Mouse (Mus musculus) midbrain, embryonic 10.5 days (tissue): ENCODE results near the gene Mbtps2. TPM values are rescaled to one million over a fixed set of nuclear protein-coding genes. Genes with fewer than 3 reads are reported as not detected.

Experiments used
- DNase-seq: peaks from one replicate; pipeline ENCODE4 v3.0.0-alpha.2; 2017; ENCODE audit warnings: low spot score
- H3K27ac ChIP-seq: fragments of 300-500 bp; sonication (generic); replicated peaks from 2 replicates; pipeline ENCODE4 v1.5.1; 2016; ENCODE audit warnings: mild to moderate bottlenecking
- H3K27me3 ChIP-seq: fragments of 300-500 bp; sonication (generic); 2 replicates; pipeline ENCODE4 v1.6.1; 2016; ENCODE audit warnings: low read depth, mild to moderate bottlenecking; ENCODE audit not compliant: poor library complexity, severe bottlenecking
- H3K36me3 ChIP-seq: fragments of 300-500 bp; sonication (generic); 2 replicates; pipeline ENCODE4 v1.6.1; 2016; ENCODE audit warnings: mild to moderate bottlenecking, moderate library complexity
- H3K4me1 ChIP-seq: fragments of 300-500 bp; sonication (generic); 2 replicates; pipeline ENCODE4 v1.6.1; 2016
- H3K4me3 ChIP-seq: fragments of 300-500 bp; sonication (generic); 2 replicates; pipeline ENCODE4 v1.5.1; 2016; ENCODE audit warnings: mild to moderate bottlenecking, moderate library complexity
- H3K9me3 ChIP-seq: fragments of 300-500 bp; sonication (generic); replicated peaks from 2 replicates; pipeline ENCODE4 v1.6.1; 2016; ENCODE audit warnings: mild to moderate bottlenecking
- WGBS: fragments of 180-500 bp; shearing (Covaris S2); methylation state at CpG from one replicate; pipeline ENCODE4 v1.1.7; 2016; 5-methylcytosine and 5-hydroxymethylcytosine counted together
- polyA plus RNA-seq: library from polyadenylated mRNA; unstranded; fragments of >200 nt; fragmentation: Nextera tagmentation; extraction: Ambion mirVana; gene quantifications from 2 replicates; pipeline ENCODE4 v1.2.1, GENCODE M21; 2016

Mbtps2 gene
- polyA plus RNA-seq, 1 experiment from 2014 or later = 17.2 TPM

DNA sequence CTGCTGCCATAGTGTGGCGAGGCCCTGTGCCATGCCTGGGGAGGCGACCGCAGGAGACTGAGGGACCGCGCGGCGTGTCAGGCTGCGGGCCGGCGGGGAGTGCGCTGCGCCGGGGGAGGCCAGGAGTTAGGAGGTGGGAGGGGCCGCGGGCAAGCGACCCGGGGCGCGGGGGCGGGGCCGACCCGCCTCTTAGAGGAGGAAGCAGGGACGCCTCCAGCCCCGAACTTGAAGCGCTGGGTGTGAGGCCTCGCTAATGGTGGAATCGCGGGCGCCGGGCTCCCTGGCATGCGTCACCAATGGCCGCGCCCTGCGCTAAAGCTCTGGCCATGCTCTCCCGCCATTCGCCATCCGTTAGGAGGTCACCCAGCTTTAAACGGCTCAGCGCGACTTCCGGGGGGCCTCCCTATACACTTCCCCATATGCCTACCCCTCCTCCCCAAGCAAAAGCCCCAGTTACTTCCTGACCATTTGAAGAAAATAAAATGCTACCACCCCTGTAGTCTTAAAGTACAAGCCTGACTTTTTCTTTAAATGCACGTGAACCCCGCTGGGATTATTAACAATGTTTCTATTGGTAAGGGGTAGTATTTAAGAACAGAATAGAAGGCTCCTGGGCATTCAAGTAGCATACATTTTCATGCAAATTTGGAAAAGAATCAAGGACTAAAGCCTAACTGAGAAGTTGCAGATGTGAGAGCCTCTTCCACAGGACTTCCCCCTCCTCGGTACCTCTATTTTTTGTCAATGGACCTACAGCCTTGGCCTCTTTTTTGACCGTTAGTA is 106.4 kb downstream of the Mbtps2 start, which contains the start of gene Sms:
Sms (minus strand) TSS at position 344 of the 783 bp plus-strand sequence.
- peak within 1 kb of the TSS; percentile 95 for H3K27ac ChIP-seq
- DNase-seq = peak; percentile 79
- H3K36me3 ChIP-seq = no peaks in the 10 kb centered on the region
- WGBS = 22% methylated on average over 45 of the region's 45 CpGs
- peaks cover 24% of the 10 kb centered on the region for H3K27me3 ChIP-seq
- H3K4me1 ChIP-seq = peaks cover 16% of the 10 kb centered on the region
- H3K4me3 ChIP-seq = peak within 1 kb of the TSS; percentile 71
- no peaks in the 10 kb centered on the region; the same call in 1 of the 2 replicates for H3K9me3 ChIP-seq

- 48% methylated on average over 100 of the region's 104 CpGs for WGBS
- no peaks in the 10 kb centered on the region; the same call in 1 of the 2 replicates for H3K9me3 ChIP-seq
- peaks cover 20% of the 10 kb centered on the region for H3K27me3 ChIP-seq
- H3K4me3 ChIP-seq = peak overlapping the region; percentile 71
- H3K27ac ChIP-seq = peak overlapping the region; percentile 95
- H3K36me3 ChIP-seq = no peaks in the 10 kb centered on the region
- DNase-seq = peak; percentile 58
- peaks cover 16% of the 10 kb centered on the region for H3K4me1 ChIP-seq
Observed at GRCm38 (mm10) chrX:157491145-157491935, 107.2 kb downstream of the Mbtps2 start.

- WGBS = 21% methylated on average over 12 of the region's 12 CpGs
- DNase-seq = no peak
- no peaks in the 10 kb centered on the region; the same call in 1 of the 2 replicates for H3K9me3 ChIP-seq
Observed at GRCm38 (mm10) chrX:157490769-157491144, 107.8 kb downstream of the Mbtps2 start.

GRCm38 (mm10) chrX:157489871-157490721 is 108.4 kb downstream of the Mbtps2 start:
- H3K4me3 ChIP-seq = peak overlapping the region; percentile 71
- peak overlapping the region; percentile 95 for H3K27ac ChIP-seq
- peaks cover 9% of the 10 kb centered on the region for H3K27me3 ChIP-seq
- 22% methylated on average over 9 of the region's 9 CpGs for WGBS
- peaks cover 16% of the 10 kb centered on the region for H3K4me1 ChIP-seq
- peak; percentile 13 for DNase-seq
- H3K36me3 ChIP-seq = no peaks in the 10 kb centered on the region
- no peaks in the 10 kb centered on the region; the same call in 1 of the 2 replicates for H3K9me3 ChIP-seq

More at GRCm38 (mm10) chrX:157490769-157491144, 107.8 kb downstream of the Mbtps2 start:
- peaks cover 14% of the 10 kb centered on the region for H3K27me3 ChIP-seq
- H3K27ac ChIP-seq = peak overlapping the region; percentile 95
- peak overlapping the region; percentile 71 for H3K4me3 ChIP-seq
- H3K4me1 ChIP-seq = peaks cover 16% of the 10 kb centered on the region
- no peaks in the 10 kb centered on the region for H3K36me3 ChIP-seq

GRCm38 (mm10) chrX:157488831-157489230 is 109.7 kb downstream of the Mbtps2 start:
- Histone ChIP-seq H3K4me3 (no peak overlapping the region), H3K4me1 (peaks cover 16% of the 10 kb centered on the region), H3K27me3 (no peaks in the 10 kb centered on the region), H3K27ac (no peak overlapping the region), H3K36me3 (no peaks in the 10 kb centered on the region), H3K9me3 (no peaks in the 10 kb centered on the region; the same call in 1 of the 2 replicates)
- 76% methylated on average over 3 of the region's 3 CpGs for WGBS
- DNase-seq = no peak

DNA sequence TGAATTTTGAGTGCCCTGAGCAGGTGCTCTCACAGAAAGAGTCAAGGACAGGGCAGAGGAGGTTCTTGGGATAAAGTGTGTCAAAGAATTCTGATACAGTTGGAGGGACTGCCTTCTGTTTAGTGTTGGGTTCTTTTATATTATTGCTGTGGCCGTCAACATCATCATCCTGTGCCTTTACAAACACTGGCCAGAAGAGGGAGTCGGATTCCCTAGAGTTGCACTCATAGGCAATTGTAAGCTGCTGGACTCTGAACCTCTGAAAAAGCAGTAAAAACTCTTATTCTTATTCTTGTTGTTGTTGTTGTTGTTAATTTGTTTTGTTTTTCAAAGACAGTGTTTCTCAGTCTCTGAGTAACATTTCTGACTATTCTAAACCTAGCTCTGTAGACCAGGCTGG is 111.8 kb downstream of the Mbtps2 start:
- DNase-seq = no peak
- WGBS = 73% methylated on average over 2 of the region's 2 CpGs

More for the DNA sequence above, 111.8 kb downstream of the Mbtps2 start:
- Histone ChIP-seq H3K27me3 (no peaks in the 10 kb centered on the region), H3K9me3 (no peaks in the 10 kb centered on the region; the same call in 1 of the 2 replicates), H3K36me3 (no peaks in the 10 kb centered on the region), H3K27ac (no peak overlapping the region), H3K4me3 (no peak overlapping the region), H3K4me1 (peaks cover 9% of the 10 kb centered on the region)

Other genes starting within 250 kb of the Mbtps2 start
- 0.10 and 0.22 TPM in 2 replicates for gene Phex, start 183.4 kb downstream of the Mbtps2 start, polyA plus RNA-seq
- gene Sms, start 106.4 kb downstream of the Mbtps2 start, polyA plus RNA-seq = 86.3 and 102 TPM in 2 replicates
- gene Yy2, start 29.7 kb downstream of the Mbtps2 start, polyA plus RNA-seq = 4.1 and 5.0 TPM in 2 replicates
- gene Smpx, start 100.2 kb upstream of the Mbtps2 start, polyA plus RNA-seq = not detected in 2 replicates
- 1.6 TPM in 2 replicates for gene Klhl34, start 219.7 kb upstream of the Mbtps2 start, polyA plus RNA-seq